Mouse (Mus musculus) liver, adult (tissue): Measurements from ENCODE around the gene Dpep1.

Experiments
- GATA4 ChIP-seq: IDR thresholded peaks from 2 replicates; pipeline ENCODE4 v1.6.1; 2014; ENCODE audit warnings: mild to moderate bottlenecking, low read length; ENCODE audit not compliant: insufficient replicate concordance

Dpep1 gene

GRCm38 (mm10) chr8:123233760-123234159, 47.7 kb downstream of the Dpep1 start:
- no peak for TF ChIP-seq GATA4

- TF ChIP-seq GATA4 = no peak
Observed at GRCm38 (mm10) chr8:123234918-123235519, 49.0 kb downstream of the Dpep1 start.

GRCm38 (mm10) chr8:123235520-123236497, 49.8 kb downstream of the Dpep1 start, which contains the start of gene Spata2l:
Gene Spata2l (minus strand): TSS chr8:123236233.
- TF ChIP-seq GATA4 = no peak

GRCm38 (mm10) chr8:123239398-123239797, 53.4 kb downstream of the Dpep1 start:
- TF ChIP-seq GATA4 = no peak

- TF ChIP-seq GATA4 = peak; percentile 98
Observed at GRCm38 (mm10) chr8:123242107-123242923, 56.3 kb downstream of the Dpep1 start.

GRCm38 (mm10) chr8:123243053-123243452, 57.0 kb downstream of the Dpep1 start:
- no peak for TF ChIP-seq GATA4

- no peak; the same call in 1 of the 2 replicates for TF ChIP-seq GATA4
Observed at GRCm38 (mm10) chr8:123244382-123244781, 58.3 kb downstream of the Dpep1 start.

- TF ChIP-seq GATA4 = no peak
Observed at GRCm38 (mm10) chr8:123245543-123245942, 59.5 kb downstream of the Dpep1 start.

GRCm38 (mm10) chr8:123247748-123248147, 61.7 kb downstream of the Dpep1 start:
- no peak for TF ChIP-seq GATA4

- TF ChIP-seq GATA4 = no peak
Observed at GRCm38 (mm10) chr8:123248596-123248995, 62.6 kb downstream of the Dpep1 start.

GRCm38 (mm10) chr8:123250940-123251339, 64.9 kb downstream of the Dpep1 start:
- TF ChIP-seq GATA4 = no peak
